Mouse (Mus musculus): ENCODE measurements around the gene Gmppa. TPM values are rescaled to one million over a fixed set of nuclear protein-coding genes. Genes with fewer than 3 reads are reported as not detected.
A peak's percentile ranks its signal among the peaks of the same experiment; 100 is the strongest.

The Gmppa gene
- polyA plus RNA-seq, 1 experiment from 2014 or later = 85.3 TPM

DNA sequence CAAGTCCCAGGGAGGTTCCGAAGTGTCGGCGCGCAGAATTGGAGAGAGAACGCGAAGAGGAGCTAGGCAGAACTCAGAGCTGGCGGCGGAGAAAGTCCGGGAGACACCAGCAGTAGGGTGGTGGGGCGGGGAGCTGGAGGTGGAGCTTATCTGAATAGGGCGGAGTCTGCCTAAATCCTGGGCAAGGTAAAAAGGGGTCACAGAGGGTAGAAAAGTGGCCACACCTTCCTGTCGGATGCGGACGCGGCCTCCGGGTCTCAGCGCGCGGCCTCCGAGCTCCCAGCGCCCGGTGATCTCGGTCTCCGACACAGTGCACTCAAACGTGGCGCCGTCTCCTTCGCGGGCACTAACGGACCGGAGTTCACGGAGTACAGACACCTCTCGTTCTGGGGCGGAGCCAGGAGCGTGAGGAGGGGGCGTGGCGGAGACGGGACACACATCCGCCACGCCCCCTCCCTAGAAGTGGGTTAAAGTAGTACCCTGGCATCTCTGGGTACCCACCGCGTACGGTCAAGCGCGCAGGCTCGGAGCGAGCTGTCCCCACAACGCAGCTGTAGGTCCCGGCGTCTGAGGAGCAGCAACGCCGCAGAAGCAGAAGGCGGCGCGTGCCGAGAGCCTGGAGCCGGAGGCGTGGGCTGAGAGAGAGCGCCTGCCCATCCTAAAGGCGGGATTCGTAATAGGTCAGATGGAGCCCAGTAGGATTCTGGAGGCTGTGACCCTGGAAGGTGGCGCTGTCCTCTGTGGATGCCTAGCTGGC, 51.9 kb downstream of the Gmppa start:
- Histone ChIP-seq H3K27me3 (ENCODE audit: control insufficient read depth, insufficient read depth, low read length) (peaks cover 54% of the 10 kb centered on the region), H3K36me3 (ENCODE audit: control insufficient read depth, insufficient read depth) (peaks cover 33% of the 10 kb centered on the region), H3K27ac (ENCODE audit: low read length) (no peak overlapping the region), H3K4me2 (ENCODE audit: low read depth, low read length) (peak overlapping the region; percentile 70), H3K4me1 (ENCODE audit: control insufficient read depth, insufficient read depth, low read length) (peaks cover 8% of the 10 kb centered on the region; the same call in 1 of the 2 replicates), H3K4me3 (ENCODE audit: low read length) (peak overlapping the region; percentile 47), H3K9me3 (replicated peaks; ENCODE audit: control insufficient read depth, low read length) (no peaks in the 10 kb centered on the region), H3K9ac (ENCODE audit: low read length) (no peak overlapping the region; the same call in 1 of the 2 replicates)
- 8% methylated on average over 62 of the region's 62 CpGs for WGBS
- peak; percentile 55 for ATAC-seq (replicated peaks; ENCODE audit: extremely low read depth, insufficient read depth, low FRiP score)

DNA sequence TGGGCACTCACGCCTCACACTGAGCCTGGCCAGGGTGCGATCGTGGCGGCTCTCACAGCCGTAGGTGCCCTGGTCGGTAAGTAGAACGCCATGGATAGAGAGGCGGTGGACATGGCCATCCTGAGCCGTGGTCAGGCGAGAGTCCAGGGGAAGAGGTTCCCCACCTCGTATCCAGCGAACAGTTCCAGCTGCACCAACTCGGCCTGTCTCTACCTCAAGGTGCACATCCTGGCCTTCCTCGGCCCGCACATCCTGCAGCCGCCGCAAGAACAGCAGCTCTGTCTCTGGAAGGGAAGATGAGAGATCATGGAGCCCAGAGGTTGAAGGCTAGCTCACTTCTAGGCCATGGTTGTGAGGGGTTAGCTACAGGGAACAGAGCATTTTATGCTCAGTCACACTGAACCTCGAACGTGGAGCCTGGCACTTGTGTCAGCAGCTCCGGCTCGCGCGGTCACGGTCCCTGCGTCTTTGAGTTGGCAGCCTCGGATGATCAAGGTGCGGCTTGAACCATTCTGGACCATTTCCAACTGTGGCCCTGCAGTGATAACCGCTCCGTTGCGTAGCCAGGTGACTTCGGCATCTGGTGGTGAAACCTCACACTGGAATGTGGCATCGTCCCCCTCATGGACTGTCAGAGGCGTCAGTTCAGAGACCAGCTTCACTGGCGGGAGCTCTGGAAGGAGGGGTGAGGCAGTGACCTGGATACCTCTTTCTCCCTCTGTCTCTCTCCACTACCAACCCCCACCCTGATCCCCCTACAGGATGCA, 55.2 kb downstream of the Gmppa start:
- Histone ChIP-seq H3K9me3 (replicated peaks; ENCODE audit: control insufficient read depth, low read length) (no peaks in the 10 kb centered on the region), H3K9ac (ENCODE audit: low read length) (no peak overlapping the region), H3K4me2 (ENCODE audit: low read depth, low read length) (no peak overlapping the region), H3K36me3 (ENCODE audit: control insufficient read depth, insufficient read depth) (peaks cover 49% of the 10 kb centered on the region), H3K27me3 (ENCODE audit: control insufficient read depth, insufficient read depth, low read length) (peaks cover 27% of the 10 kb centered on the region), H3K4me1 (ENCODE audit: control insufficient read depth, insufficient read depth, low read length) (peaks cover 8% of the 10 kb centered on the region; the same call in 1 of the 2 replicates), H3K4me3 (ENCODE audit: low read length) (no peak overlapping the region), H3K27ac (ENCODE audit: low read length) (no peak overlapping the region)
- 79% methylated on average over 34 of the region's 34 CpGs for WGBS
- ATAC-seq (replicated peaks; ENCODE audit: extremely low read depth, insufficient read depth, low FRiP score) = no peak

DNA sequence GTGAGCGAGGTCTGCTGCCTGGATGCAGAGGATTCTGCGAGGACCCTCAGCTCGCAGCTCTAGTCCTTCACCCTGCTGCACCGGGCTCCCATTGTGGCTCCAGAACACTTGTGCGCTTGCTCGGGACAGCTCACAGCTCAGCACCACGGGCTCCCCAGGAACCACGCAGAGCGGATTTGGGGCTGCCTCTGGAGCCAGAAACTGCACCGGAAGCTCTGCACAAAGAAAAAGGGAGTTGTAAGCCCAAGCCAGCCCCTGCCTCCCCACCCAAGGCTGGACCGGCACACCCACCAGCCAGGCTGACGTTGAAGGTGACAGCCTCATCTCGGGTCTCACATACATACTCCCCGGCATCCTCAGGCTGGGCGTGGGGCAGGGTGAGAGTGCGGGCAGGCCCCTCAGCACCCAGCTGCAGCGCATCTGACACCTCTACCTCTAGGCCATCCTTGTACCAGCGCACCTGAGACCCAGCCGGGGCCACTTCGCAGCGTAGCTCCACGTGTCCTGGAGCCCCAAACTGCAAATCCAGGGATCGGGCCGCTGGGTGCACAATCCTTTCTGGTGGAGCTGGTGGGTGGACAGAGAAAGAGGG, 56.9 kb downstream of the Gmppa start:
- H3K36me3 ChIP-seq (ENCODE audit: control insufficient read depth, insufficient read depth) = peaks cover 65% of the 10 kb centered on the region
- H3K27ac ChIP-seq (ENCODE audit: low read length) = no peak overlapping the region
- 65% methylated on average over 24 of the region's 24 CpGs for whole genome bisulfite sequencing
- H3K9me3 ChIP-seq (replicated peaks; ENCODE audit: control insufficient read depth, low read length) = no peaks in the 10 kb centered on the region
- H3K4me3 ChIP-seq (ENCODE audit: low read length) = no peak overlapping the region
- H3K9ac ChIP-seq (ENCODE audit: low read length) = no peak overlapping the region
- no peak overlapping the region for H3K4me2 ChIP-seq (ENCODE audit: low read depth, low read length)
- no peak for ATAC-seq (replicated peaks; ENCODE audit: extremely low read depth, insufficient read depth, low FRiP score)
- H3K27me3 ChIP-seq (ENCODE audit: control insufficient read depth, insufficient read depth, low read length) = peaks cover 18% of the 10 kb centered on the region
- H3K4me1 ChIP-seq (ENCODE audit: control insufficient read depth, insufficient read depth, low read length) = peaks cover 5% of the 10 kb centered on the region; the same call in 1 of the 2 replicates

Other genes with a start within 250 kb of the Gmppa start
- 22.8 and 32.0 TPM in 2 replicates for gene Ankzf1, start 243.8 kb upstream of the Gmppa start, polyA plus RNA-seq (2015; fragmentation: Nextera tagmentation; extraction: Ambion mirVana)
- gene Atg9a, start 243.7 kb upstream of the Gmppa start, polyA plus RNA-seq (2015; fragmentation: Nextera tagmentation; extraction: Ambion mirVana) = 31.7 and 34.9 TPM in 2 replicates
- gene Glb1l, start 225.1 kb upstream of the Gmppa start, polyA plus RNA-seq (2015; fragmentation: Nextera tagmentation; extraction: Ambion mirVana) = 7.7 and 8.8 TPM in 2 replicates
- gene Stk16, start 225.1 kb upstream of the Gmppa start, polyA plus RNA-seq (2015; fragmentation: Nextera tagmentation; extraction: Ambion mirVana) = 96.5 and 102 TPM in 2 replicates
- gene Tuba4a, start 216.1 kb upstream of the Gmppa start, polyA plus RNA-seq (2015; fragmentation: Nextera tagmentation; extraction: Ambion mirVana) = 63.3 and 81.2 TPM in 2 replicates
- gene A630095N17Rik, start 203.8 kb upstream of the Gmppa start, polyA plus RNA-seq (2015; fragmentation: Nextera tagmentation; extraction: Ambion mirVana) = 0.24 TPM in 1 of 2 replicates, not detected in the other
- 45.6 and 46.0 TPM in 2 replicates for gene Dnajb2, start 199.5 kb upstream of the Gmppa start, polyA plus RNA-seq (2015; fragmentation: Nextera tagmentation; extraction: Ambion mirVana)
- 0.44 and 0.62 TPM in 2 replicates for gene Ptprn, start 171.4 kb upstream of the Gmppa start, polyA plus RNA-seq (2015; fragmentation: Nextera tagmentation; extraction: Ambion mirVana)
- 0.76 TPM in 1 of 2 replicates, not detected in the other for gene Resp18, start 157.5 kb upstream of the Gmppa start, polyA plus RNA-seq (2015; fragmentation: Nextera tagmentation; extraction: Ambion mirVana)
- 129 and 131 TPM in 2 replicates for gene Dnpep, start 117.9 kb upstream of the Gmppa start, polyA plus RNA-seq (2015; fragmentation: Nextera tagmentation; extraction: Ambion mirVana)
- gene Des, start 75.6 kb upstream of the Gmppa start, polyA plus RNA-seq (2015; fragmentation: Nextera tagmentation; extraction: Ambion mirVana) = 469 and 480 TPM in 2 replicates
- 41.1 and 46.4 TPM in 2 replicates for gene Speg, start 60.6 kb upstream of the Gmppa start, polyA plus RNA-seq (2015; fragmentation: Nextera tagmentation; extraction: Ambion mirVana)
- 0.08 and 0.27 TPM in 2 replicates for gene Asic4, start 14.5 kb downstream of the Gmppa start, polyA plus RNA-seq (2015; fragmentation: Nextera tagmentation; extraction: Ambion mirVana)
- gene Chpf, start 43.4 kb downstream of the Gmppa start, polyA plus RNA-seq (2015; fragmentation: Nextera tagmentation; extraction: Ambion mirVana) = 23.9 and 27.0 TPM in 2 replicates
- 0.60 and 0.69 TPM in 2 replicates for gene Tmem198, start 43.6 kb downstream of the Gmppa start, polyA plus RNA-seq (2015; fragmentation: Nextera tagmentation; extraction: Ambion mirVana)
- 83.9 and 94.2 TPM in 2 replicates for gene Obsl1, start 70.5 kb downstream of the Gmppa start, polyA plus RNA-seq (2015; fragmentation: Nextera tagmentation; extraction: Ambion mirVana)
- 4.1 and 5.5 TPM in 2 replicates for gene Inha, start 71.1 kb downstream of the Gmppa start, polyA plus RNA-seq (2015; fragmentation: Nextera tagmentation; extraction: Ambion mirVana)
- 14.3 and 14.7 TPM in 2 replicates for gene Stk11ip, start 85.6 kb downstream of the Gmppa start, polyA plus RNA-seq (2015; fragmentation: Nextera tagmentation; extraction: Ambion mirVana)
- 33.3 and 36.6 TPM in 2 replicates for gene Slc4a3, start 110.3 kb downstream of the Gmppa start, polyA plus RNA-seq (2015; fragmentation: Nextera tagmentation; extraction: Ambion mirVana)